Mouse (Mus musculus): Measurements from ENCODE around the gene Fkbp15.

- TF ChIP-seq HCFC1 (IDR thresholded peaks at IDR 0.05; ENCODE audit: borderline replicate concordance, insufficient read depth, low read length) (no peak), ZNF384 (IDR thresholded peaks at IDR 0.05; ENCODE audit: low read depth, low read length) (no peak)
Measured at GRCm38 (mm10) chr4:62384159-62384558, 23.8 kb upstream of the Fkbp15 start.
